Mouse (Mus musculus): ENCODE measurements around the gene Mon1a.
A peak's percentile ranks its signal among the peaks of the same experiment; 100 is the strongest.

Mon1a gene

DNA sequence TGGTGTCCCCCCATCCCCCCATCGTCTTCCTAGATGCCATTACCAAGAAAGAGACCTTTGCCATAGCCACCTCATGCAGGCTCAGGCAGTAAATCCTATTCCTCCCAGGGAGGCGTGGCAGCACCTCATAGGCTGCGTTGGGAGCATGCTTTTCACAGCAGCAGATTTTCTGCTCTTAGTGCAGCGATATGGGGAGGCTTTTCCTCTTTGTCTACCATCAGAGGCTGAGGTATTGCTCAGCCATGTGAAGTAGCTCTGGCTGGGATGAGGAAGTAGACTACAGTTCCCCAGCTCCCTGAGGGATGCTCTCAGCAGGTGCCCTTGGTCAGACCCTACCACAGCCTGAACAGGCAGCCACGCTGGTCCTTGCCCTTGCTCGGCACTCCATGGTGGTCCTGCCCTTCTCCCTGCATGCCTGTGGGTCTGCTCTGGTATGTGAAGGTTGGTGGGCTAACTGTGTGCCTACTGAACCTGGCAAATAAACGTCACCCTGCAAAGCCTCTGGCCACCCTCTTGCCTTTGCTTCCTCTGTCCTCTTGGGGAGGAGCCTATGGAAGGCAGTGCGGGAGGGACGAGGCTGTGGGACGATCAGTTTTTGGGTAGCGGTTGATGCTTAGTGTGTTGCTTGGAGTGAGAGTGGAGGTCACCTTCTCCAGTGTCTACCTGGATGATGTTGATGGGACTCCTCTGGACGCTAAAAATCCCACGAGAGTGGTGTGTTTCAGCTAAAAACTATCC lies 61.4 kb downstream of the Mon1a start:
- DNase-seq (ENCODE audit: low read depth, low spot score): no peak

GRCm38 (mm10) chr9:107949922-107950235 lies 61.9 kb downstream of the Mon1a start, which contains the start of gene Traip:
Gene Traip (plus strand): TSS chr9:107950136.
- no peak for DNase-seq (ENCODE audit: low read depth, low spot score)

- DNase-seq (ENCODE audit: low read depth, low spot score): peak; percentile 92
These were observed 62.8 kb downstream of the Mon1a start for GRCm38 (mm10) chr9:107950460-107951355.
